Mouse (Mus musculus): ENCODE results near the gene Slc38a7. TPM values are rescaled to one million over a fixed set of nuclear protein-coding genes. Genes with fewer than 3 reads are reported as not detected.

Slc38a7 gene
- polyA plus RNA-seq, 1 experiment from 2014 or later: 9.4 TPM

DNA sequence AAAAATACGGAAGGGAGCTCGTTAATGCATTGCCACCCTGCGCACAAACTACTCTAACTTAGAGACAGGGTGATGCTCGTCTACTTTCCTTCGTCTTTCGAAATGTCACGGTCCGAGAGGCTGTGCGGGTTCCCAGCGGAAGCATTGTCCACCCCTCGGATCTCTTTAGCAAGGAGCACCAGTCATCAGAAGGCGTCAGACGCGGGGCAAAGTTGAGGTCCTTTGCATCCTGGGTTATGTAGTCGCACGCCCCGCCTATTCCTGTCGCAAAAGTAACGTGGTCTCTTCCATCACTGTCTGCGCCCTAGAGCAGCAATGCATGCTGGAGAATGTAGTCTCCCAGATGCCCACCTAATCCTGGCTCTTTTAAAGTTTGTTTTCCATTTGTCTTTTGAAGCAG lies 45.5 kb downstream of the Slc38a7 start:
- peak overlapping the region; percentile 96 for H3K27ac ChIP-seq (ENCODE audit: low read depth)
- H3K27me3 ChIP-seq (ENCODE audit: insufficient read depth, low read length): no peaks in the 10 kb centered on the region
- no peaks in the 10 kb centered on the region for H3K9me3 ChIP-seq (ENCODE audit: low read length)
- peak overlapping the region; percentile 71 for H3K4me2 ChIP-seq (ENCODE audit: low read depth, low read length)
- DNase-seq: peak; percentile 91
- peak; percentile 88 for ATAC-seq
- 0 out of 2 replicates have a peak, but pooled peaks cover 3% of the 10 kb centered on the region for H3K36me3 ChIP-seq (replicated peaks; ENCODE audit: insufficient read depth, low read length)
- peaks cover 26% of the 10 kb centered on the region for H3K4me1 ChIP-seq (ENCODE audit: insufficient read depth)
- peak overlapping the region; percentile 100 for H3K4me3 ChIP-seq (ENCODE audit: low read depth, low read length)
- H3K9ac ChIP-seq (replicated peaks): peak overlapping the region; percentile 58
- under 1% methylated on average over 20 of the region's 20 CpGs for WGBS (ENCODE audit: insufficient replicate concordance)
- TF ChIP-seq EP300 (IDR thresholded peaks at IDR 0.05; ENCODE audit: low read depth) (no peak; the same call in 1 of the 2 replicates), CTCF (IDR thresholded peaks at IDR 0.05; ENCODE audit: low read depth) (no peak)

DNA sequence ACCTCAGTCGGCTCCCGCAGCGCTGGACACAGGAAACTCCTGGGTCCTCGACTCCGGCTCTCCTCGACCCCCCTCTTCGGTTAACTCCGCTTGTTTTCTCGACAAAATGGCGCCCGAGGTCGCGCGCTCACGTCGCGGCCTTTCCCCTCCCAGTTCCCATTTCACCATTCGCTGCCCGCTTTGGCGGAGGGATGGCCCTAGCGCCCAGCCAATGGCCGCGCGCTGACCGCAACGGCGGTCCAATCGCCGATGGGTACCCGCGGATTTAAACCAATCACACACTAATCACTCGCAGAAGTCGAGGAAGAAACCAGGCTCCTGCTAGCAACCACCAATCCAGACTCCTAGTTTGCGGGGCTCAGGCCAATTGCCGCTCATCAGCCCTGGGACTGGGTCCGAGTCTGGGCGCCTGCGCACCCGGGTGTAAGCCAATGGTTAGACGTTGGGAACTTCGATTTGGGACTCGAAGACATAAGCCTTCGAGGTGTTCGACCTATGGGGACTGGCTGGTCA lies 46.0 kb downstream of the Slc38a7 start, which contains the start of gene Cnot1:
TSS of gene Cnot1 (minus strand) at position 134 of the 513 bp plus-strand sequence.
- H3K27me3 ChIP-seq (ENCODE audit: insufficient read depth, low read length): no peaks in the 10 kb centered on the region
- WGBS (ENCODE audit: insufficient replicate concordance): under 1% methylated on average over 44 of the region's 44 CpGs
- 0 out of 2 replicates have a peak, but pooled peaks cover 3% of the 10 kb centered on the region for H3K36me3 ChIP-seq (replicated peaks; ENCODE audit: insufficient read depth, low read length)
- peaks cover 28% of the 10 kb centered on the region for H3K4me1 ChIP-seq (ENCODE audit: insufficient read depth)
- peak within 1 kb of the TSS; percentile 71 for H3K4me2 ChIP-seq (ENCODE audit: low read depth, low read length)
- peak; percentile 91 for ATAC-seq
- DNase-seq: peak; percentile 96
- peak; percentile 90 for TF ChIP-seq EP300 (IDR thresholded peaks at IDR 0.05; ENCODE audit: low read depth)
- no peak for TF ChIP-seq CTCF (IDR thresholded peaks at IDR 0.05; ENCODE audit: low read depth)
- peak within 1 kb of the TSS; percentile 96 for H3K27ac ChIP-seq (ENCODE audit: low read depth)
- H3K9me3 ChIP-seq (ENCODE audit: low read length): no peaks in the 10 kb centered on the region
- peak within 1 kb of the TSS; percentile 99 for H3K9ac ChIP-seq (replicated peaks)
- peak within 1 kb of the TSS; percentile 100 for H3K4me3 ChIP-seq (ENCODE audit: low read depth, low read length)

DNA sequence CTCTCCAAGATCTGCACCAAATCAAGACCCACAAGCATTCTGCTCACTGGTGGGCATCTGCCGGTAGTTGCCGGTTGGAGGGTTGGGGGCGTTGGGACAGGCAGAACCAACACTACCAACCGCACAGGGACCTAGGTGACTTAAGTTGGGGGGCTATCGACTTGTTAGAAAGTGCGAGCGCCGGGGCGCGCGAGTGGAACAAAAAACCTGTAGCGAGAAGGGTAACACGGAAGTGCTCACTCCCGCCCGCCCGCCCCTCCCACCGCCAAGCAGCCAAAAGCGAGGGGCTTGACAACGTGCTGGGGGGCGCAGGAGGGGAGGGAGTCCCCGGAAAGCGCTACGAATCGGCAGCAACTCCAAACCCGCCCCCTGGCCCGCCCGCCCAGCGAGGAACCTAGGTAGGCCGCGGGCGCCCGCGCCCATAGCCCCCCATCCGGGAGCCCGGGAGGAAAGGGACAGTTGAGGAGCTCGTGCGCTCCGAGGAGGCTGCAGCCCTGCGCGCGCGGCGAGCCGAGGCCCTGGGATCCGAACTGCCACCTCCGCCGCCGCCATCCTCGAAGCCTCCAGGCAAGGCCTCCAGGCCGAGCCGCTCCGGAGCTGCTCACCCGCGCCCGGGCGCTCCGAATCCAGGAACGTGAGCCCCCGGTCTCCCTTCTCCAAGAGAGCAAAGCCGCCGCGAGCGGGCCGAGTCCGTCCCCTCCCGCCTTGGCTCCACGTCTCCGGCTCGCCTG lies 46.7 kb downstream of the Slc38a7 start:
- peaks cover 35% of the 10 kb centered on the region for H3K4me1 ChIP-seq (ENCODE audit: insufficient read depth)
- H3K4me2 ChIP-seq (ENCODE audit: low read depth, low read length): peak overlapping the region; percentile 71
- H3K27me3 ChIP-seq (ENCODE audit: insufficient read depth, low read length): no peaks in the 10 kb centered on the region
- no peak for TF ChIP-seq CTCF (IDR thresholded peaks at IDR 0.05; ENCODE audit: low read depth)
- 2% methylated on average over 45 of the region's 69 CpGs for WGBS (ENCODE audit: insufficient replicate concordance)
- H3K36me3 ChIP-seq (replicated peaks; ENCODE audit: insufficient read depth, low read length): peaks cover 8% of the 10 kb centered on the region
- DNase-seq (no peak), ATAC-seq (peak; percentile 1; the same call in 1 of the 2 replicates)
- H3K9ac ChIP-seq (replicated peaks): peak overlapping the region; percentile 99
- no peaks in the 10 kb centered on the region for H3K9me3 ChIP-seq (ENCODE audit: low read length)
- peak overlapping the region; percentile 96 for H3K27ac ChIP-seq (ENCODE audit: low read depth)
- peak overlapping the region; percentile 100 for H3K4me3 ChIP-seq (ENCODE audit: low read depth, low read length)

DNA sequence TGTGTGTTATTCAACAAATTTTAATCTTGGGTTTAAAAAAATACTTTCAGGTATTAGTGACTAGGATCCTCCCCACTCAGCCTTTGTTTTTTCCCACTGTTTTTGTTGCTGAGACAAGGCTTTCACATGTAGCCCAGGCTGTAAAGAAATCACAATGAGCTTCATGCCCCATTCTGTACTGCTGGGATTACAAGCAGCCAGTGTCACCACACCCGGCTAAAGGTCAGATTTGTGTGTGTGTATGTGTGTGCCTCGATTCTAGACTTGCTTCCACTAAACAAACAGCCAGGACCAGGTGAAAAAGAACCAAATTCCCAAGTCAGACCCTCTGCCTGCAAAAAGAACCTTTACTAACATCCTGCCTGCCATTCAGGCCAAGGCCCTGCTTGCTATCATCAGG lies 47.9 kb downstream of the Slc38a7 start:
- no peaks in the 10 kb centered on the region for H3K9me3 ChIP-seq (ENCODE audit: low read length)
- peak overlapping the region; percentile 100 for H3K4me3 ChIP-seq (ENCODE audit: low read depth, low read length)
- DNase-seq (no peak), ATAC-seq (no peak)
- H3K4me2 ChIP-seq (ENCODE audit: low read depth, low read length): peak overlapping the region; percentile 71
- peak overlapping the region; percentile 3; the same call in 1 of the 2 replicates for H3K27ac ChIP-seq (ENCODE audit: low read depth)
- no peak for TF ChIP-seq EP300 (IDR thresholded peaks at IDR 0.05; ENCODE audit: low read depth)
- no peak for TF ChIP-seq CTCF (IDR thresholded peaks at IDR 0.05; ENCODE audit: low read depth)
- peaks cover 38% of the 10 kb centered on the region for H3K4me1 ChIP-seq (ENCODE audit: insufficient read depth)
- H3K9ac ChIP-seq (replicated peaks): 0 out of 2 replicates have a peak overlapping the region, but pooled peaks have one; percentile 35
- H3K36me3 ChIP-seq (replicated peaks; ENCODE audit: insufficient read depth, low read length): peaks cover 18% of the 10 kb centered on the region
- 46% methylated on average over 2 of the region's 2 CpGs for WGBS (ENCODE audit: insufficient replicate concordance)
- no peaks in the 10 kb centered on the region for H3K27me3 ChIP-seq (ENCODE audit: insufficient read depth, low read length)

DNA sequence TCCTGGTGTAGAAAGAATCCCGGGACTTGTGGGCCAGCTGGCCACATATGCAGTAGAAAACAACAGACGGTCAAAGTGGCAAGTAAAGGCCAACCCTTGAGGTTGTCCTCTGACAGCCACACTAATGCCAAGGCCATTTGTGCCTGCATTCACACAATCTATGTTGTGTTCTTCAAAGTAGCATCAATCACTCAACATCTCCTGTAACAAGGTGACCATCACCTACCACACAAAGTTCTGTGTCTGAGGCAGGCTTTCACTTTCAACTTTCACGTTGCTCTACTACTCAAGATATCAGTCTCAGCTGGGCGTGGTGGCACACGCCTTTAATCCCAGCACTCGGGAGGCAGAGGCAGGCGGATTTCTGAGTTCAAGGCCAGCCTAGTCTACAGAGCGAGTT lies 51.1 kb downstream of the Slc38a7 start:
- 67% methylated on average over 8 of the region's 8 CpGs for WGBS (ENCODE audit: insufficient replicate concordance)
- Histone ChIP-seq H3K27ac (ENCODE audit: low read depth) (no peak overlapping the region), H3K4me2 (ENCODE audit: low read depth, low read length) (no peak overlapping the region), H3K27me3 (ENCODE audit: insufficient read depth, low read length) (no peaks in the 10 kb centered on the region), H3K36me3 (replicated peaks; ENCODE audit: insufficient read depth, low read length) (peaks cover 28% of the 10 kb centered on the region), H3K9ac (replicated peaks) (no peak overlapping the region), H3K4me3 (ENCODE audit: low read depth, low read length) (no peak overlapping the region), H3K9me3 (ENCODE audit: low read length) (no peaks in the 10 kb centered on the region), H3K4me1 (ENCODE audit: insufficient read depth) (peaks cover 41% of the 10 kb centered on the region)
- no peak for ATAC-seq
- DNase-seq: no peak
- TF ChIP-seq EP300 (IDR thresholded peaks at IDR 0.05; ENCODE audit: low read depth) (no peak), CTCF (IDR thresholded peaks at IDR 0.05; ENCODE audit: low read depth) (no peak)

DNA sequence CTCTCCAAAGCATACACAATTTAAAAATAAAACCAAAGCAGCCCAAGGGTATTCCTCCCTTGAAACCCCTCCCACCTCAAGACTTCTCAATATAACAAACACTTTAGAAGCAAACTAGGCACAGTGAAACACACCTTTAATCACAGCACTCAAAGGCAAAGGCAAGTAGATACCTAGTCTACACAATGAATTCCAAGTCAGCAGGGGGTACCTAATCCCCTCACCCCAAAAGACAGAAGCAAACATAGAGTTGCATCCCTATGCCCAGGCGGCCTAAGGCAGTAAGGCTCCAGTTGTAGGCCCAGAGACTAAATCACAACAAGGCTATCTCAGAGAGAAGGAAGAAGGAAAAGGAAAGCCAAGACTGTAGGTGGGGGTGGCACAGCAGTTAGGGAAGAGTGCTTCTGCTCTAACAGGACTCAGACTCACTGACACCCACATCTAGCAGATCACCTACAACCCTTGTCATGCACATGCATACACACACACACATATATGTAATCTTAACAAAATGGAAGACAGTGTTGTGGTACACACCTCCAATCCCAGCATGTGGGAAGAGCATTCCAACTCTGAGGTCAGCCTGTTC lies 51.8 kb downstream of the Slc38a7 start:
- no peak overlapping the region for H3K9ac ChIP-seq (replicated peaks)
- peaks cover 28% of the 10 kb centered on the region for H3K36me3 ChIP-seq (replicated peaks; ENCODE audit: insufficient read depth, low read length)
- no peak overlapping the region for H3K4me2 ChIP-seq (ENCODE audit: low read depth, low read length)
- H3K4me1 ChIP-seq (ENCODE audit: insufficient read depth): peaks cover 41% of the 10 kb centered on the region
- no peak overlapping the region for H3K4me3 ChIP-seq (ENCODE audit: low read depth, low read length)
- H3K27ac ChIP-seq (ENCODE audit: low read depth): no peak overlapping the region
- no peaks in the 10 kb centered on the region for H3K27me3 ChIP-seq (ENCODE audit: insufficient read depth, low read length)
- ATAC-seq: no peak
- TF ChIP-seq CTCF (IDR thresholded peaks at IDR 0.05; ENCODE audit: low read depth) (no peak), EP300 (IDR thresholded peaks at IDR 0.05; ENCODE audit: low read depth) (no peak)
- WGBS (ENCODE audit: insufficient replicate concordance): 81% methylated on average over 1 of the region's 1 CpGs
- DNase-seq: no peak
- H3K9me3 ChIP-seq (ENCODE audit: low read length): no peaks in the 10 kb centered on the region
